Mouse (Mus musculus) forebrain, embryonic 10.5 days (tissue): Measurements from ENCODE around the gene Mcat. TPM values are rescaled to one million over a fixed set of nuclear protein-coding genes. Genes with fewer than 3 reads are reported as not detected.
A peak's percentile ranks its signal among the peaks of the same experiment; 100 is the strongest.

ENCODE experiments used
- DNase-seq: peaks from one replicate; pipeline ENCODE4 v3.0.0-alpha.2; 2017; ENCODE audit warnings: low spot score; ENCODE audit errors: extremely low spot score
- H3K27ac ChIP-seq: fragments of 300-500 bp; sonication (generic); 2 replicates; pipeline ENCODE4 v1.5.1; 2016; ENCODE audit warnings: mild to moderate bottlenecking
- H3K27me3 ChIP-seq: fragments of 300-500 bp; sonication (generic); 2 replicates; pipeline ENCODE4 v1.6.1; 2016; ENCODE audit warnings: mild to moderate bottlenecking; ENCODE audit not compliant: poor library complexity, severe bottlenecking
- H3K36me3 ChIP-seq: fragments of 300-500 bp; sonication (generic); replicated peaks from 2 replicates; pipeline ENCODE4 v1.6.1; 2016; ENCODE audit warnings: mild to moderate bottlenecking, moderate library complexity
- H3K4me1 ChIP-seq: fragments of 300-500 bp; sonication (generic); 2 replicates; pipeline ENCODE4 v1.6.1; 2016
- H3K4me3 ChIP-seq: fragments of 300-500 bp; sonication (generic); 2 replicates; pipeline ENCODE4 v1.5.1; 2016; ENCODE audit warnings: mild to moderate bottlenecking, moderate library complexity
- H3K9me3 ChIP-seq: fragments of 300-500 bp; sonication (generic); 2 replicates; pipeline ENCODE4 v1.6.1; 2016; ENCODE audit warnings: mild to moderate bottlenecking, moderate library complexity
- WGBS: fragments of 180-500 bp; shearing (Covaris S2); methylation state at CpG from one replicate; pipeline ENCODE4 v1.1.7; 2016; 5-methylcytosine and 5-hydroxymethylcytosine counted together
- polyA plus RNA-seq: library from polyadenylated mRNA; unstranded; fragments of >200 nt; fragmentation: Nextera tagmentation; extraction: Ambion mirVana; gene quantifications from 2 replicates; pipeline ENCODE4 v1.2.1, GENCODE M21; 2016

The Mcat gene
- polyA plus RNA-seq, 1 experiment from 2014 or later = 48.3 TPM

GRCm38 (mm10) chr15:83593189-83593585 is 29.6 kb upstream of the Mcat start:
- DNase-seq = no peak
- Histone ChIP-seq H3K9me3 (no peaks in the 10 kb centered on the region), H3K27me3 (no peaks in the 10 kb centered on the region), H3K4me1 (peaks cover 33% of the 10 kb centered on the region), H3K4me3 (peak overlapping the region; percentile 95), H3K27ac (peak overlapping the region; percentile 92), H3K36me3 (peaks cover 42% of the 10 kb centered on the region)

- 84% methylated on average over 8 of the region's 8 CpGs for WGBS
- peak overlapping the region; percentile 95 for H3K4me3 ChIP-seq
Measured at GRCm38 (mm10) chr15:83592260-83593188, 28.9 kb upstream of the Mcat start.

GRCm38 (mm10) chr15:83591758-83592157 is 28.2 kb upstream of the Mcat start:
- peaks cover 56% of the 10 kb centered on the region for H3K36me3 ChIP-seq
- WGBS = 92% methylated on average over 6 of the region's 6 CpGs

More at GRCm38 (mm10) chr15:83592260-83593188, 28.9 kb upstream of the Mcat start:
- Histone ChIP-seq H3K36me3 (peaks cover 49% of the 10 kb centered on the region), H3K27ac (peak overlapping the region; percentile 92), H3K27me3 (no peaks in the 10 kb centered on the region), H3K4me1 (peaks cover 33% of the 10 kb centered on the region), H3K9me3 (no peaks in the 10 kb centered on the region)
- no peak for DNase-seq

GRCm38 (mm10) chr15:83590841-83591240 is 27.3 kb upstream of the Mcat start:
- no peaks in the 10 kb centered on the region for H3K27me3 ChIP-seq
- WGBS = 97% methylated on average over 4 of the region's 4 CpGs
- peaks cover 65% of the 10 kb centered on the region for H3K36me3 ChIP-seq
- peaks cover 33% of the 10 kb centered on the region for H3K4me1 ChIP-seq
- H3K4me3 ChIP-seq = no peak overlapping the region
- no peak for DNase-seq
- H3K27ac ChIP-seq = no peak overlapping the region
- peaks cover 10% of the 10 kb centered on the region for H3K9me3 ChIP-seq

More at GRCm38 (mm10) chr15:83591758-83592157, 28.2 kb upstream of the Mcat start:
- peaks cover 33% of the 10 kb centered on the region for H3K4me1 ChIP-seq
- no peak for DNase-seq
- H3K4me3 ChIP-seq = no peak overlapping the region
- no peak overlapping the region for H3K27ac ChIP-seq
- H3K27me3 ChIP-seq = no peaks in the 10 kb centered on the region
- H3K9me3 ChIP-seq = peaks cover 1% of the 10 kb centered on the region; the same call in 1 of the 2 replicates

- 92% methylated on average over 6 of the region's 6 CpGs for WGBS
Measured at GRCm38 (mm10) chr15:83584741-83585220, 21.2 kb upstream of the Mcat start.

GRCm38 (mm10) chr15:83583419-83584156 is 20.0 kb upstream of the Mcat start:
- Histone ChIP-seq H3K36me3 (peaks cover 100% of the 10 kb centered on the region), H3K4me3 (no peak overlapping the region), H3K4me1 (no peaks in the 10 kb centered on the region), H3K9me3 (peaks cover 12% of the 10 kb centered on the region), H3K27ac (no peak overlapping the region), H3K27me3 (no peaks in the 10 kb centered on the region)
- no peak for DNase-seq
- WGBS = 71% methylated on average over 8 of the region's 8 CpGs

More at GRCm38 (mm10) chr15:83584741-83585220, 21.2 kb upstream of the Mcat start:
- H3K4me1 ChIP-seq = no peaks in the 10 kb centered on the region
- DNase-seq = no peak
- H3K36me3 ChIP-seq = peaks cover 100% of the 10 kb centered on the region
- peaks cover 12% of the 10 kb centered on the region for H3K9me3 ChIP-seq
- H3K4me3 ChIP-seq = no peak overlapping the region
- H3K27ac ChIP-seq = no peak overlapping the region
- H3K27me3 ChIP-seq = no peaks in the 10 kb centered on the region

- Histone ChIP-seq H3K9me3 (peaks cover 12% of the 10 kb centered on the region), H3K36me3 (peaks cover 100% of the 10 kb centered on the region)
Measured at GRCm38 (mm10) chr15:83582931-83583330, 19.3 kb upstream of the Mcat start.

GRCm38 (mm10) chr15:83576651-83577050 is 13.1 kb upstream of the Mcat start:
- no peak for DNase-seq
- Histone ChIP-seq H3K27me3 (no peaks in the 10 kb centered on the region), H3K9me3 (no peaks in the 10 kb centered on the region), H3K27ac (no peak overlapping the region), H3K4me1 (no peaks in the 10 kb centered on the region), H3K36me3 (peaks cover 84% of the 10 kb centered on the region), H3K4me3 (no peak overlapping the region)
- 92% methylated on average over 9 of the region's 9 CpGs for WGBS

More at GRCm38 (mm10) chr15:83582931-83583330, 19.3 kb upstream of the Mcat start:
- H3K4me1 ChIP-seq = no peaks in the 10 kb centered on the region
- no peak overlapping the region for H3K4me3 ChIP-seq
- 80% methylated on average over 4 of the region's 4 CpGs for WGBS
- H3K27me3 ChIP-seq = no peaks in the 10 kb centered on the region
- DNase-seq = no peak
- H3K27ac ChIP-seq = no peak overlapping the region

GRCm38 (mm10) chr15:83575543-83575942 is 12.0 kb upstream of the Mcat start:
- Histone ChIP-seq H3K27me3 (no peaks in the 10 kb centered on the region), H3K4me1 (no peaks in the 10 kb centered on the region), H3K27ac (no peak overlapping the region), H3K4me3 (no peak overlapping the region), H3K9me3 (no peaks in the 10 kb centered on the region), H3K36me3 (peaks cover 73% of the 10 kb centered on the region)
- WGBS = 96% methylated on average over 8 of the region's 8 CpGs
- DNase-seq = no peak

- WGBS = 92% methylated on average over 6 of the region's 6 CpGs
- no peak for DNase-seq
- Histone ChIP-seq H3K36me3 (peaks cover 65% of the 10 kb centered on the region), H3K4me1 (no peaks in the 10 kb centered on the region), H3K27ac (no peak overlapping the region), H3K9me3 (no peaks in the 10 kb centered on the region), H3K27me3 (no peaks in the 10 kb centered on the region), H3K4me3 (no peak overlapping the region)
Measured at GRCm38 (mm10) chr15:83574731-83575351, 11.3 kb upstream of the Mcat start.

- H3K4me3 ChIP-seq = no peak overlapping the region
- WGBS = 92% methylated on average over 12 of the region's 12 CpGs
- H3K27ac ChIP-seq = no peak overlapping the region
- no peaks in the 10 kb centered on the region for H3K27me3 ChIP-seq
- DNase-seq = no peak
- no peaks in the 10 kb centered on the region for H3K4me1 ChIP-seq
- H3K36me3 ChIP-seq = peaks cover 53% of the 10 kb centered on the region
- H3K9me3 ChIP-seq = no peaks in the 10 kb centered on the region
Measured at GRCm38 (mm10) chr15:83573606-83574005, 10.0 kb upstream of the Mcat start.

- WGBS = 90% methylated on average over 4 of the region's 4 CpGs
- Histone ChIP-seq H3K27me3 (no peaks in the 10 kb centered on the region), H3K4me1 (no peaks in the 10 kb centered on the region), H3K4me3 (no peak overlapping the region), H3K36me3 (peaks cover 38% of the 10 kb centered on the region), H3K9me3 (no peaks in the 10 kb centered on the region), H3K27ac (no peak overlapping the region)
- DNase-seq = no peak
Measured at GRCm38 (mm10) chr15:83572132-83572531, 8.5 kb upstream of the Mcat start.
